Mouse (Mus musculus): ENCODE data around the gene Arhgef38. TPM values are rescaled to one million over a fixed set of nuclear protein-coding genes. Genes with fewer than 3 reads are reported as not detected.

Gene Arhgef38
- total RNA-seq, 2 experiments from 2014 or later = not detected

DNA sequence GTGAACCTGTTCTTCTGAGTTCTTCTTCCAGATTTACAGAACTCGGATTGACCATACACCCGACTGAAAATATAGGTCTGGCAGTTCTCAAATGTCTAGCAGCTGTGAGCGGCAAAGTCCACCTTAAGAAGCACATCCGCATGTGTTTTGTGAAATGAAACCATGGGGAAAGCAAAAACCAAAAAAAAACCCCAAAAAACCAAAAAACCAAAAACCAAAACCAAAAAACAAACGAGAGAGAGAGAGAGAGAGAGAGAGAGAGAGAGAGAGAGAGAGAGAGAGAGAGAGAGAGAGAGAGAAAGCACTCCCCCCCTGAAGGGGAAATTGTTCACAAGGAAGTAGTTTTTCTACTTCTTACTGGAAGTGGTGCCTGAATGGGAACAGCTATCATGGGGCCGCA lies 67.2 kb downstream of the Arhgef38 start:
- ATAC-seq (replicated peaks; ENCODE audit: poor library complexity) = no peak

DNA sequence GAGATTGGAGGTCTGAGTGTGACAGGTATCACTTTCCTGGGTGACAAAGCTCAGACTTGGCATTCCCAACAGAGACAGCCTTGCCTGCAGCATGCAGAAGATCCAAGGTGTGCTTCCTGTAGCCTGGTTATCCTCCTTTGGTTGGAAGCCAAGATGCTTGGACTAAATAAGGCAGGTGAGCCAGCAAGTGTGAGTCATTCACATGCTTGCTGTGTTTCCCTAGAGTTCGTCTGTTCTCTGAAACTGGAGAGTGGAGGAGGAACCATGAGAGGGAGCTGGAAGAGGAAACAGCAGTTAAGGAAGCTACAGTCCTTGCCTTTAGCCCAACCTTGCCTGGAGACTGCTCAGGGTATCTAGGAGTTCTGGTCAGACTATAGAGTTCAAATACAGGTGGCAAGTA lies 69.6 kb downstream of the Arhgef38 start:
- ATAC-seq (replicated peaks; ENCODE audit: poor library complexity) = no peak

DNA sequence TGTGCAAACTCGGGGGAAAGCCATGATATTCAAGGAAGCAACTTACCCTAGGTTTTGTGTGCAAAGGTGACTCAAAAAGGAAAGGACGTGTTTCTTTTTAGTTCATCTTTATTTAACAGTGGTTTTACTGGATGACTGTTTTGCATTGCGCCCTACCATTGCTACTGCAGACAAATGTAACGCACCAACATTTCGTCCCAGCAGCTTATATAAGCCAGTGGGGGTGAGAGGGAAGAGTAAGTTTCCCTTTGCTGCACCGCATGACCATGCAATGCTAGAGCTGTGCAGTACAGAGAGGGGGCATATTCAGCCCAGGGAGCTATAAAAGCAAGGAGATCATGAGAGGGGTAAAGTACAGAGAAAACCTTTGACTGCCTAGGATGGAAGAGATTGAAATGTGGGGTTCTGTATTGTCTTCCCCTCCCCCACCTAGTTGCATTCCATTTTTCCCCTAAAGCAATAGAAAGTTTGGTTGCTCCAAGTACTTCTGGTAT lies 70.8 kb downstream of the Arhgef38 start:
- no peak for ATAC-seq (replicated peaks; ENCODE audit: poor library complexity)

DNA sequence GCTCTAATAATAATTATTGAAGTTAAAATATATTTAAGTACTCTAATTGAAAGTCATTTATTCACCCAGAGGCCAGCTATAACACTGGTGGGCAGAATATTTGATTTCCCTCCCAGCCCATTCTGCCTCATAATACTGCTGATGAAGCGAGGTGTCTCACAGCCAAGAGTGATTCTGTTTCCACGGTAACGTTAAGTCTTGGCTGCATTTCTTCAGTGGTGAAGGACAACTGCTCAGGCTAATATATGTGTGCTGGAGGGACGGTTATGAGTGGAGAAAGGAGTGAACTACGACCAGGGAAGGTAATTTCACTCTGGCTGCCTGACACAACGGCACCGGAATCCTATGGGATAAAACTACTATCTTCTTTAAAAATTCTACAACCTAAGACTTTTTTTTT lies 71.6 kb downstream of the Arhgef38 start:
- ATAC-seq (replicated peaks; ENCODE audit: poor library complexity) = no peak

DNA sequence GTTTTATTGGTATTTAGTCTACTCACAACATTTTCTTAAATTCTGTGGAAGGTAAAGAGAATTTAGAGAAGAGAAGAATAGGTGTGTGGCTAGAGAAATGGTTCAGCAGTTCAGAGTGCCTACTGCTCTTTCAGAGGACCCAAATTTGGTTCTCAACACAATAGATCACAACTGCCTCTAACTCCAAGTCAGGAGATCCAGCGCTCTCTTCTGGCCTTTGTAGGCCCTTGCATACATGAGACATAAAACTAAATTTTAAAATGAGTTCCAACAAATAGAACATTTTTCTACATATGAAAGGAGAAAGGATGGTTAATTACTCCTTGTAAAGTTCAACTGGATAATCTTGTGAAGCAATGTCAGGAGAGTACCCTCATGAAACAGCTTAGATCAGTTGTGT lies 73.3 kb downstream of the Arhgef38 start:
- ATAC-seq (replicated peaks; ENCODE audit: poor library complexity) = no peak

DNA sequence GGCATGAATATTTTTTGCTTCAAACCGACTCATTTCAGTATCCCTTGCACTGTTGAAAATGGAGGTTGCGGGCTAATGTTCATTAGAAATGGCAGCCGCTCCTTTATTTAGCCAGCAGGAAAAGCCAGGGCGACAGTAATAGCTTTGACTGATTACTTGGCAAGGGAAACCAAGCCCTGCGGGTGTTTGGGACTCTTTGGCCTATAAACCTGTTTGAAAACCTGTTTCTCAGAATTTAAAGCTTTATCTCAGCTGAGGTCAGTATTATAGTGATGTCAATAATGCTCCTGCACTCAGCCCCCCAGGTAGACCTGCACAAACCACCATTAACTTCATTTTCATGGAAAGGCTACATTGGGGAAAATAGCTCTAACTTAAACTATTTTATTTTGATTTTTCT lies 76.5 kb downstream of the Arhgef38 start:
- ATAC-seq (replicated peaks; ENCODE audit: poor library complexity) = no peak

DNA sequence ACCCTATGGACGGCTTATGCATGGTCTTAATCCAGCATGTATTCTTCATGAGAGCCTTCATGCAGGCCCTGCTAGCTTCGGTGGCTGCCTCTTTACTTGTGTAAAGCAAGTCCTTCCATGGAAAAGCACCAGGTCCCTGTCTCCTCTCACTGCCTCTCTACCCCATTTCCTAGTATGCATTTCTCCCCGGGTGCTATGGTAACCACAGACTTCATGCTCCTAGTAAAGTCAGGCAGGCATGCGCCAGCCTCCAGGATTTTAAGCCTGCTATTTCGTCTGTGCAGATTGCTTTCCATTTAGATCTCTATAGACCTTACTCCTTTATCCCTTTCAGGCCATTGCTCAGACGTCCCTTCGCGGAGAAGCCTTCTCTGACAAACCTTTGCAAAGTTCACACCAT lies 80.1 kb downstream of the Arhgef38 start:
- ATAC-seq (replicated peaks; ENCODE audit: poor library complexity) = no peak

DNA sequence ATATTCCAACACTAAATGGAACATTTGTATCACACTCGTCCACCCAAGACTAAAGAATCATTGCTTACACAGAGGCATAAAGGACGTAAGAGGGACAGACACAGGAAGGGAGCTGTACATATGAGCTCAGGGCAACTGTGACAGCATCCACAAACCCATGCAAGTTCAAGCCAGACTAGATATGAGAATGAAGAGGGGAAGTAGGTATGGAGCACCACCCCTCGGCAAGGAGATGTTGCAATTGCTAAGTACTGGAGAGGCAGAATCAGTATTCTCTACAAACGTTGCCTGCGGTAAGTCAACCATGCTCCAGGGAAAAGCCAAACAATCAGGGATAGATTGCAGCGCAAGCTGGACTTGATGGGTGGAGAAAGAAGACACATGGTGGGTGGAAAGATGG lies 81.1 kb downstream of the Arhgef38 start:
- peak; percentile 52 for ATAC-seq (replicated peaks; ENCODE audit: poor library complexity)

DNA sequence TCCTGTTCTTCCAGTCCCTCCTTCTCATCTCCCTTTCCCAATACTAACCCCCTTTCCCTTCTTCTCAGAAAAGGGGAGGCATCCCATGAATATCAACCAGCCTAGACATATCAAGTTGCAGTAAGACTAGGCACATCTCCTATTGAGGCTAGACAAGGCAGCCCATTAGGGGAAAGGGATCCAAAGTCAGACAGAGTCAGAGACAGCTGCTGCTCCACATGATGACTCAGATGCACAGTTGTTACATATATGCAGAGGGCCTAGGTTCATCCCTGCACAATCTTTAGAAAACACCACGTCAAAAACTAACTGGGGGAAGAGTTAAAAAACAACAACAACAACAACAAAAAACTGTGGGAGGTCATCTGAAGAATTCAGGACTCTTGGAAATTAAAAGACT lies 81.9 kb downstream of the Arhgef38 start:
- no peak for ATAC-seq (replicated peaks; ENCODE audit: poor library complexity)

DNA sequence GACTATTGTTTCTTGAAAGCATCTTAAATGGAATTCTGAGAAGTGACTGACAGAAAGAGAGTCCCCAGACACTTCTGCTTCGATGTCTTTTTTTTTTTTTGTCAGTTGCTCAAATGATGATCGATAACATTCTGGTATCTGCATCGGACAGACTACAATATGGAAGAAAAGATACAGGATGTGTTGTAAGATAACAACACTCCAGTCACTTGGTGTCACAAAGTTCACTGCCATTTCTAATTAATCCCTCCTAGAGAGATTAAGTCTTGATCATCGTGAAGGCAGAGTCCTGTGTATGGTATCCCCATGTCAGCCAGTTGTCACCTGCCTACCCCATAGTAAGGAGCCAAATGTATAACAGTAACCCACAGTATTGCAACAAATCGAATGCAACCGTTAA lies 83.1 kb downstream of the Arhgef38 start:
- ATAC-seq (replicated peaks; ENCODE audit: poor library complexity) = no peak

DNA sequence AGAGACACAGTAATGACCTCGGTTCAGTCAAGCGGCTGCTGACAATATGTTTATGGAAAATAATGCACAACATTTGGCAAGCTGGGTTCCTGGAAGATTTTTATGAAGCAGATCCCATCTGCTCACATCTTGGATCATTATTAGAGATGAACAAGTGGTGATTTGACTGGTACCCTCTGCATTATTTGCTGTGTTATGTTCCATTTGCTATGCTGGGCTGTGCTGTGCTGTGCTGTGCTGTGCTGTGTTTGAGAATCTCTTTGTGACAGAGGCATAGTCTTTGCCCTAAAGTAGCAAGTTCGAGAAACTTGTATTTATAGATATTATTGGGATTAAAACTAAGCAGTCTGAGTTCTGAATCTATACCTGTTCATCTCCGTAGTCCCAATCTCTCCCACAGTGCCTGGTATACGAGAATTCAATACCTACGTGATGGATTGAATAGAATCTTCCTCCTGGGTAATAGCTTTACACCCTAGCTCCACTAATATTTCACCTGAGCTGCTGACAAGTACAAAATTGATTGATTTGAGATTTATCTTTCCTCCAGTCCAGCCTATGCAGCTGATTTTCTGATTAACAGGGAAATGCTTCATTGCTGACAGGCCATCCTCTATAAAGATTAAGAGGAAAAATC lies 90.1 kb downstream of the Arhgef38 start:
- ATAC-seq (replicated peaks; ENCODE audit: poor library complexity) = no peak

DNA sequence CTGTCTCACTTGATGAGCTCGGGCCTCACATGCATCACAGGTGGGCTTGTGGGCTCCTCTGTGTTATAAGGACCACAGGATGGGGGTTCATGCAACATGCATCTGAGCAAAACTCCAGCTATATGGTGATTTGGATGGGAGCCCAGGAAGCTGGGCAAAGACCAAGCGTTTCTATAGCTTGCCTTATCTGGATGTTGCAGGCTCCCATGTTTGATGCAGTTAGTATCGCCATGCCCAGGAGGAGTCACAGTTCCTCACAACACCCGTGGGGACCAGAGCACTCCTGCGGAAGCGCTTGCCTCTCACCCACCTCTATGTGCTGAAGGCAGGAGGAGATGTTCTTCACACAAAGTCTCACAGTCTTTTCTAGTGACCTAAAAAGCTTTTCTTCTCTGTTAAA lies 92.9 kb downstream of the Arhgef38 start:
- ATAC-seq (replicated peaks; ENCODE audit: poor library complexity) = peak; percentile 76

DNA sequence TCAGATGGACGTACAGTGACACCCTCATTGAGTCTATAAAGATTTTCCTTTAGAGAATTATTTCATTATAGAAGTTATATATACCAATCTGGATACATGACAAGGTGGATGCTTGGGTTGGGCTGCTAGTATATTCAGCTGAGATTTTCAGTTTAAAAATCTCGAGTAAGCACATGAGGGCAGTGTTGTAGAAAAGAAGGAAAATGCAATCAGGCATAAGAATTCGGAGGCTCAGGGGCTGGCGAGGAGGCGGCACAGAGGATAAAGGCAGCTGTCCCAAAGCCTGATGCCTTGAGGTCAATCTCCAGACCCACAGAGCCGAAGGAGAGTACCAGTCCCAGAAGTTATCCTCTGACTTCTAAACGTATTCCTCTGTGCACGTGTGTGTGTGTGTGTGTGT lies 102.1 kb downstream of the Arhgef38 start:
- ATAC-seq (replicated peaks; ENCODE audit: poor library complexity) = no peak

DNA sequence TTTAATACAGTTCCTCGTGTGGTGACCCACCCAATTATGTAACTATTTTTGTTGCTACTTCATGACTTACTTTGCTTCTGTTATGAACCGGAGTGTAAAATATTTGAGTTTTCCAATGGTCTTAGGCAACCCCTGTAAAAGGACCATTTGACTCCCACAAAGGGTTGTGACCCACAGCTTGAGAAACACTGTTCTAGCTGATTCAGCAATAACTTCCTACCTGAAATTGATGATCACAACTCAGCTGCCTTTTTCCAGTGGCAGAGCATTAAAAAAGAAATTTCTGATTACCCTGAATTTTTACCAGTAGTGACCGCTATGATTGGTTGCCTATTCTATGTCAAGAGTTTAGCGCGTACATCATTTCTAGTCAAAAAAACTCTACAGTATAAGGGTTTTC lies 103.4 kb downstream of the Arhgef38 start:
- ATAC-seq (replicated peaks; ENCODE audit: poor library complexity) = no peak

DNA sequence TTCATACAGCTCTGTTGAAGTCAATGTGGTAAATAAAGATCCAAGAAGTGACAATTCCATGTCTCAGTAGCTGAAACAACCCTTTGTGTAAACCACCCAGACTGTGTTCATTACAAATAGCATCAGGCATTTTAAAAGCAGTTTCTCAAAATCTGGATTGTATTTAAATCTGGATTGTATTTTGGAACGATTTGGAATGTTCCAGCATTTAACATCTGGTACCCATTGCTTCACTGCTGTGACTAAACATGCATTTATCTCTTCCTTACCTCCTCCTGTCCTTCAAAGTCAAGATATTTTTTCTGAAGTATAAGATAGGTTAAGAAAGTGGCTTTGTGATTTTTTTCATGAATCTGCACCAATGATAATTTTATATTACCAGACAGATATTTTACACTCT lies 121.5 kb downstream of the Arhgef38 start:
- ATAC-seq (replicated peaks; ENCODE audit: poor library complexity) = no peak

DNA sequence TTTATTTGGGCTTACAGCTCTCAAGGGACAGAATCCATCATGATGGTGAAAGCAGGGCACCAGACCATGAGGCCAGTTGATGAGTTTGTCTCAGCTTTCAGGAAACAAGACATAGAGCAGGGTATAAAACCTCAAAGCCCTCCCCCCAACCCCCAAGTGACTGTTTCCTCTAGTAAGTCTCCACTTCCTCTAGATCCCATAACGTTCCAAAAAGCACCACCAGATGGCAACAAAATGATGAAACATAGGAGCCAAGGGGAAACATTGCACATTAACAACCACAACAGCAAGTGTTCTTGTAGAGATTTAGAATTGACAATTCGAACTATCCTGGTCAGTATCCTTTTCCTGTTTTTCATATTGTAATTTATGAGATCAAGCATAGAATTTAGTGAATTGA lies 123.0 kb downstream of the Arhgef38 start:
- ATAC-seq (replicated peaks; ENCODE audit: poor library complexity) = peak; percentile 98

DNA sequence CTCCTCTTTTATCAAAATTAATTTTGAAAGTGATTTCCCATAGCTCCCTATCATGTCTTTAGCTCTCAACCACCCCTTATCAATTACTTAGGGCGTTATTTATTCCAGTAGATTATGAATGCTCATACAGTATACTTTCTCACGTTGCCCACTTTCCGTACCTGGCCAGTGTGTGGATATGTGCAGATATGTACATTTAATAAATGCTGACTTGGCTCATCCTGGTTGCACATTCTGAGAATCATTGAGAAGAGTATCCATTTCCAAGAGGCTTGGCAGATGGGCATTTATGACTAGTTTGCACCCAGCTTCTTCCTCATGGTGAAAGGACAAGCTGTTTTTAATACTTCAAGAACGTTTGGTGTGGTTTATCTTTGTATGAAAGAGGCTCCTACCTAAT lies 124.9 kb downstream of the Arhgef38 start:
- ATAC-seq (replicated peaks; ENCODE audit: poor library complexity) = no peak

DNA sequence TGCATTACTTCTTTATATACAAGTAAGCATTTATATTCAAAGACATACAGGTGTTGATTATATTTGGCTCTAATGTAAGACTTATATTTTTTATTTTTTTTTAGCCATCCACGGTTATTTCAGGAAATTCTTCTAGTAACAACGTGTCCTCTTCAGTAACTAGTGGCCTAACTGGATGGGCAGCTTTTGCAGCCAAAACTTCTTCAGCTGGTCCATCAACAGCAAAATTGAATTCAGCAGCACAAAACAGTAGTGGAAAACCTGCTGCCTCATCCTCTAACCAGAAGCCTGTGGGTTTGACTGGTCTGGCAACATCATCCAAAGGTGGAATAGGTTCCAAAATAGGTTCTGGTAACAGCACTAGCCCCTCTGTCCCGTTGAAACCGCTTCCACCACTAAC lies 126.0 kb downstream of the Arhgef38 start:
- ATAC-seq (replicated peaks; ENCODE audit: poor library complexity) = no peak

DNA sequence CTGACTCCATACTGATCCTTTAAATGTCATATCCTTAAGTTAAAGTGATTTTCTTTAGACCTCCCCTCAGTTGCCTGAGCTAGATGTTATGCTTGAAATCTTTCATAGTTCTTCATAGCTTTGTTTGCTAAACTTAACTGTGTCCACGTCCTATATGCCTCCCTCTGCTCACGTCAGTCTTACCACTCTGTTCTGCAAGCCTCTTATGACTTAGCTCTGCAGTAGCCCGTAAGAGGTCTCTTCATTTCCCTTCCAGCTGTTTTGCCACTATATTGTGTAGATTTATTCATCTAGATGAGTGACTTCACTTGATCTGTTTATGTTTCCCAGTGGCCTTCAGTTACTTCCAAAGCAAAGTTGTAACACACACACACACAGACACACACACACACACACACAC lies 130.3 kb downstream of the Arhgef38 start:
- no peak for ATAC-seq (replicated peaks; ENCODE audit: poor library complexity)

DNA sequence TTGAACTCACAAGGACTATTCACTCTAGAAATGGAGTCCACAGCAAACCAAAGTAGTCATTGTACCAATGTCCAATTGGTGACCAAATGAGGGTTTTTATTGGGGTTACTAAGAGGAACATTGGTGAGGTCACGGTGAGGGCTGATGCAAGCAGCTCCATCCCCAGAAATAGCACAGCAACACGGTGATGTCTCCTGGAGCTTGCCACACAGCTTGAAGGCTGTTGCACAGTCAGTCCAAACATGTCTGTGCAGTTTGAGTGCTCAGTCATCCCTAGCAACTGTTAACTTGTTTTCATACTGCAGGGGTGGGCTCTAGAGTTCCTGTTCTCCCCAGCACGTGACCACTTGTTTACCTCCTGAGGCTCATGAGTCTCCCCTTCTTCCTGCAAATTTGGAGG lies 131.0 kb downstream of the Arhgef38 start:
- ATAC-seq (replicated peaks; ENCODE audit: poor library complexity) = peak; percentile 61

DNA sequence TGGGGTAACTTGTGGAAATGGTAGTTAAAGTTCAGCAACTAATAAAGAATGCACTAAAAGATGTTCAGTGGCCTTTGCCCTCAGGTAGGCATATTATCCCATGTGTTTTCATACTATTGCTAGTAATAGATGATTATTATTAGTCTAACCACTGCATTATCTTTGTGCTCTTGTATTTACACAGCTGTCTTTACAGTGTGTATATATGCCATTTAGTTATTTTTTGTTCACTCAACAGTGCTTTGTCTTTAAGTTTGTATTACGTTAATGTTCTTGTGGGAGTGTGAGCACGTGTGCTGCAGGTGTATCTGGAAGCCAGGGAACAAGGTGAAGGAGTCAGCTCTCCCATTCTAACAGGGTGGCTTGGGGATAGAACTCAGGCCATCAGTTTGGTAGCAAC lies 135.8 kb downstream of the Arhgef38 start:
- ATAC-seq (replicated peaks; ENCODE audit: poor library complexity) = no peak

DNA sequence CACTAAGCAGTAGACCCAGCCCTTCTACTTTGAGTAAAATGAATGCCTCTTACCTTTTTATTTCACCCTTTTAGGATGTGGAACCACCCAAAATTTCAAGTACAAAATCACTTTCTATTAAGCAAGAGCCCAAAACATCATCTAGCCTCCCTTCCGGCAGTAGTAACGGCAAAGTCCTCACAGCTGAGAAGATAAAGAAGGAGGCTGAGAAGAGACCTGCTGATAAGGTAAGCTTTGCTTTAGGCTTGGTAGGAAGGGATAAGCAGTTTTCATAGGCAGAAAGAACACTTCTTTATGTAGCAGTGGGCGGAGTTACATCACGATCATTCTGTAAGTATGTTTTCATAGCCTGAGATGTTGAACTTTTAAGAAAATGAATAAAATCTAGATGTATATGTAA lies 136.4 kb downstream of the Arhgef38 start:
- peak; percentile 84 for ATAC-seq (replicated peaks; ENCODE audit: poor library complexity)

DNA sequence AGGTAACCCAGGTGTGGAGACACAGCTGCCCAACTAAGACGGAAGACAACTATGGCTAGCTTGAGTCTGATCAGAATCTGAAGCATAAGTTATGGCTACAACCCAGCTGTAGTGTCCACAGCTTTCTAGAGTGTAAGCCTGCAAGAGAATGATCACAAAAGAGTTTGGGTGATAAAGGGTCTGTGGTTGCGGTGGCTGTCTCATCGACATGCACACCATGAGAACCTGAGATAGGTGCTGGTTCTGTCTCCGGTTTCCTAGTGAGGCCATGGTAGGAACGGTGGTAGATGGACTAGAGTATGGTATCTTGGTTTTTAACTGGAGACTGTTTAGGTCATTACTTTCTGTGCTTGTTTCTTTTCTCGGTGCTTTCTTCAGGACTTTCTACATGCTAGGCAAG lies 136.8 kb downstream of the Arhgef38 start:
- ATAC-seq (replicated peaks; ENCODE audit: poor library complexity) = peak; percentile 42

Measured in megakaryocyte progenitor cell, adult 5-6 weeks (primary cell).